Mouse (Mus musculus) cerebellum, adult 2 months (tissue): Measurements from ENCODE around the gene Manba.
"Not testable (repeated sequence)": the region's sequence is repeated elsewhere in the genome, so short reads cannot be mapped to it uniquely, and the experiment has no call there.

Experiments
- CTCF ChIP-seq: fragments of 200-500 bp; IDR thresholded peaks from 2 replicates; pipeline ENCODE4 v1.5.1; 2011; ENCODE audit warnings: low read depth, mild to moderate bottlenecking, control low read depth, low read length, moderate library complexity, borderline replicate concordance; ENCODE audit not compliant: insufficient read depth
- POLR2A ChIP-seq: fragments of 200-500 bp; IDR thresholded peaks from 2 replicates; pipeline ENCODE4 v1.6.1; 2011; ENCODE audit warnings: low read length, control low read depth, borderline replicate concordance; ENCODE audit not compliant: insufficient read depth

DNA sequence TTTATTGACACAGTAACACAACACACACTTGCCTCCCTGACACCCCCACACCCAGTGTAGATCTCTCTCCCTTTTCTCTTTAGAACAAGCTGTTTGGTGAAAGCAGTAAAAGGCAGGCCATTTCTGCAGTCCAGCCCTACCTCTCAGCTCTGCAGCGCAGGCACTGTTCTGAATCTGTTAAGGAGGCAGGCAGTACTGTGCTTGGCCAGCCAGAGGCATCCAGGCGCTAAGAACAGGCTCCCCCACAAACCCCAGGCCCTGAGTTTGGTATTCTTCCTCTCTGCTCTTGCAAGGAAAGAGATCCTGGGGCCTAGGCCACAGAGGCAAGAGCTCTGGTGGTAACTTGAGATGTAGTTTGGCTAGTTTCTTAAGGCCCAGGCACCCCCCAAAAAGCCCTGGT lies 39.5 kb downstream of the Manba start:
- TF ChIP-seq POLR2A, CTCF: not testable (repeated sequence)
